Mouse (Mus musculus): ENCODE results near the gene Gak. TPM values are rescaled to one million over a fixed set of nuclear protein-coding genes. Genes with fewer than 3 reads are reported as not detected.

The Gak gene
- 54.9 and 56.9 TPM in 2 replicates for polyA plus RNA-seq (2015; fragmentation: Nextera tagmentation; extraction: Ambion mirVana)

DNA sequence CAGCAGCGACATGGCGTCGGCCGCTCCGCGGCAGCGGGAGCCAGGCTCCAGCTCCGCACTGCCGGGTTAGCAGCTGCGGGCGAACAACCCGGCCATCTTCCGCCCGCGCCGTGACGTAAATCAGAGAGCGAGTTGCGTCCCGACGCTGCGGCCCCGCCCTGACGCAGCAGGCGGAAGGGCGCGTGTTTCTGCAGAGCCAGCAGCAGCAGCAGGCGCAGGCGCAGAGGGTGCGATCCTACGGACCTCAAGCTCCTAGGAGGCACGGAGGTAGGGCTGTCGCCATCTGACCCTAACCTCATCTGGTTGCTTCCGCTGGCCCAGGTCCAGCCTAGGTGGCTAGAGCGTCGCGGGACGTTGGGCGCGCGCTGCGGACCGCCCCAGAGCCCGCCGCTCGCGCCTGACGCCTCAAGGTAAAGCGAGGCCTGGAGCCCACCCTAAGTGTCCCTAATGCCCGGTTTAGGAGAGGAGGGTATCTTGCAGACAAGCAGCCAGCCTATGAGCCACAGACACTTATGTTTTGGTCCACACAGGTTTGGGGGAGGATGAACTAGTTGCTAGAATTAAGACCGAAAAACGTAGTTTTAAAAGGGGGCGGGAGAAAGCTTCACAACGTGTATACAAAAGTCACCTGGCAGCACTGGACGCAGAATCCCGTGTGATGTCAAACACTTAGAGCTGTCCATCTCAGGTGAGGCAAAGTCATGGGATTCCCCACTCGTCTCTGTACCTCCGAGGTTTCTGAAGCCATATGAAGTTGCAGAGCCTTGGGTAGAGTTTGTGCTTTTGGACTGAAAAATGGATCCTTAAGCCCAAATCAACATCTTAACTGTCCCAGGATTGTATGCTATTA, at the start of gene Gak, which contains the start of gene Tmem175:
Gak (minus strand) TSS at position 122 of the 850 bp plus-strand sequence.
Tmem175 (plus strand) TSS at position 137 of the 850 bp plus-strand sequence.
- WGBS = under 1% methylated on average over 58 of the region's 58 CpGs
- H3K4me2 ChIP-seq = peak within 1 kb of the TSS; percentile 85
- no peaks in the 10 kb centered on the region for H3K36me3 ChIP-seq (replicated peaks)
- peak within 1 kb of the TSS; percentile 98 for H3K9ac ChIP-seq
- peak within 1 kb of the TSS; percentile 91 for H3K27ac ChIP-seq
- H3K4me1 ChIP-seq = peaks cover 27% of the 10 kb centered on the region
- no peaks in the 10 kb centered on the region for H3K9me3 ChIP-seq
- ATAC-seq (replicated peaks) = peak; percentile 97
- H3K4me3 ChIP-seq = peak within 1 kb of the TSS; percentile 96
- no peaks in the 10 kb centered on the region for H3K27me3 ChIP-seq (replicated peaks)

DNA sequence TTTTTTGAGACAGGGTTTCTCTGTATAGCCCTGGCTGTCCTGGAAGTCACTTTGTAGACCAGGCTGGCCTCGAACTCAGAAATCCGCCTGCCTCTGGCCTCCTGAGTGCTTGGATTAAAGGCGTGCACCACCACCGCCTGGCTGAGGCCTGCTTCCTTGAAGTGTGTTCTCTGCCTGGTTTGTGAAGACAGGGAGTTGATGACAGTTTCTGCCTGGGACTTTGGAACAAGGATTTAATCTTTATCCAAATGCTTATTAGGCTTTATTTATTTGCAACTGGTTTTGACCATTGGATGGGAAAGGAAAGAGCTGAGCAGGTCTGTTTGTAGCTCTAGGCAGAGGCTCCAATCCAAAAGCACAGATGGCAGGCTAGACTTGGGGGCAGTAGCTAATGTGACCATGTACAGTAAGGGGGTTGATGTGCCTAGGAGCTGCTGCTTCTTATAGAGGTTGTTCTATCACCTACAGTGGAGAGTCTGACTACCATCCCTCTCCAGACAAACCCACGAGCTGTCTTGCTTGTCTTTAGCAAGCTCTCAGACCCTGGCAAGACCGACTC, 48.8 kb upstream of the Gak start:
- Histone ChIP-seq H3K9ac (no peak overlapping the region), H3K9me3 (no peaks in the 10 kb centered on the region), H3K4me3 (no peak overlapping the region), H3K27ac (no peak overlapping the region), H3K27me3 (replicated peaks) (no peaks in the 10 kb centered on the region), H3K4me1 (peaks cover 16% of the 10 kb centered on the region), H3K4me2 (no peak overlapping the region), H3K36me3 (replicated peaks) (no peaks in the 10 kb centered on the region)
- no peak for ATAC-seq (replicated peaks)
- 89% methylated on average over 6 of the region's 6 CpGs for WGBS

DNA sequence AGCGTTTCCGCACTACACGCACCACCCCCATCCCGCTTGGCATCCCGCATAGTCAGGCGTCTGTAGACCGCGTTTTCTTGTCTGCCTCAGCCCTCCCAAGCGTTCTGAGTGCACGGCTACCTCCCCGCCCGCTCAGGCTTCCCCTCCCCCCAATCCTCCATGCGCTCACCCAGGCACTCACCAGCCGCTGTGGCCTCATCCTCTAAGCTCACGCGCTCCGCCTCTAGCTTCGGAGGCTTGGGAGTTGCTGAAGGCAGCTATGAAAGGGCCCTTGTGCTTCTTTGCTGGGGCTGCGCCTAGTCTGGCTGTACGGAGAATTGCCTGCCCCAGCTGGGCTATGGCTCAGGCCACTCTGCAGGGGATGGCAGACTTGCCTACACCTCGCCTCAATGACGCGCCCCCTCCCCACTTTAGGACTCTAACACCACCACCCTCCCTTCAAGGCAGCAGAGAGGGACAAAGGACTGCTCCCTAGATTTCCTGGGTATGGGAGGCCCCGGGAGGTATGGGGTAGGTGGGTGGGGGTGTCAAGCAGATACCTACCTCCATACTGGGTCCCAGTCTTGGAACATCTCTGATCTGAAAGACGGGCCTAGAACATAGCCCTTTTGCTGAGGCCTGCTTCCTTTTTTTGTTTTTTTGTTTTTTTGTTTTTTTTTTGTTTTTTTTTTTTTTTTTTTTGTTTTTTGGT, 48.2 kb upstream of the Gak start:
- peak overlapping the region; percentile 92 for H3K27ac ChIP-seq
- ATAC-seq (replicated peaks) = peak; percentile 92
- H3K4me1 ChIP-seq = peaks cover 16% of the 10 kb centered on the region
- H3K27me3 ChIP-seq (replicated peaks) = no peaks in the 10 kb centered on the region
- WGBS = 2% methylated on average over 25 of the region's 25 CpGs
- peak overlapping the region; percentile 35 for H3K4me3 ChIP-seq
- no peaks in the 10 kb centered on the region for H3K9me3 ChIP-seq
- H3K4me2 ChIP-seq = peak overlapping the region; percentile 65
- H3K36me3 ChIP-seq (replicated peaks) = no peaks in the 10 kb centered on the region
- H3K9ac ChIP-seq = peak overlapping the region; percentile 47

- no peaks in the 10 kb centered on the region for H3K27me3 ChIP-seq (replicated peaks)
- WGBS = 14% methylated on average over 5 of the region's 5 CpGs
- peak overlapping the region; percentile 35 for H3K4me3 ChIP-seq
- peak overlapping the region; percentile 65 for H3K4me2 ChIP-seq
- H3K4me1 ChIP-seq = peaks cover 16% of the 10 kb centered on the region
- peak overlapping the region; percentile 92 for H3K27ac ChIP-seq
- ATAC-seq (replicated peaks) = peak; percentile 79
- no peaks in the 10 kb centered on the region for H3K36me3 ChIP-seq (replicated peaks)
- no peaks in the 10 kb centered on the region for H3K9me3 ChIP-seq
- peak overlapping the region; percentile 47; the same call in 1 of the 2 replicates for H3K9ac ChIP-seq
These were observed 47.4 kb upstream of the Gak start for GRCm38 (mm10) chr5:108676772-108677498.

- H3K27me3 ChIP-seq (replicated peaks) = no peaks in the 10 kb centered on the region
These were observed 45.8 kb upstream of the Gak start, which contains the start of gene Slc26a1 for GRCm38 (mm10) chr5:108675251-108675816. Gene Slc26a1 (minus strand): TSS chr5:108675569.

GRCm38 (mm10) chr5:108674624-108675023, 45.1 kb upstream of the Gak start:
- no peaks in the 10 kb centered on the region; the same call in 1 of the 2 replicates for H3K9me3 ChIP-seq
- no peak overlapping the region for H3K4me2 ChIP-seq
- no peak overlapping the region for H3K27ac ChIP-seq
- 89% methylated on average over 2 of the region's 2 CpGs for WGBS
- no peaks in the 10 kb centered on the region for H3K36me3 ChIP-seq (replicated peaks)
- H3K4me1 ChIP-seq = peaks cover 25% of the 10 kb centered on the region
- no peak overlapping the region for H3K4me3 ChIP-seq
- no peak for ATAC-seq (replicated peaks)
- H3K27me3 ChIP-seq (replicated peaks) = no peaks in the 10 kb centered on the region
- H3K9ac ChIP-seq = no peak overlapping the region

More at GRCm38 (mm10) chr5:108675251-108675816, 45.8 kb upstream of the Gak start, which contains the start of gene Slc26a1:
- no peak within 1 kb of the TSS for H3K4me2 ChIP-seq
- no peak for ATAC-seq (replicated peaks)
- peaks cover 18% of the 10 kb centered on the region for H3K4me1 ChIP-seq
- no peaks in the 10 kb centered on the region for H3K36me3 ChIP-seq (replicated peaks)
- no peak within 1 kb of the TSS for H3K9ac ChIP-seq
- WGBS = 80% methylated on average over 9 of the region's 9 CpGs
- no peaks in the 10 kb centered on the region; the same call in 1 of the 2 replicates for H3K9me3 ChIP-seq
- no peak within 1 kb of the TSS for H3K4me3 ChIP-seq
- H3K27ac ChIP-seq = no peak within 1 kb of the TSS

- Histone ChIP-seq H3K4me2 (no peak overlapping the region), H3K36me3 (replicated peaks) (no peaks in the 10 kb centered on the region), H3K9ac (no peak overlapping the region), H3K4me1 (peaks cover 26% of the 10 kb centered on the region), H3K27me3 (replicated peaks) (no peaks in the 10 kb centered on the region), H3K9me3 (no peaks in the 10 kb centered on the region; the same call in 1 of the 2 replicates), H3K4me3 (no peak overlapping the region), H3K27ac (no peak overlapping the region)
- ATAC-seq (replicated peaks) = no peak
- WGBS = 94% methylated on average over 12 of the region's 12 CpGs
These were observed 42.2 kb upstream of the Gak start for GRCm38 (mm10) chr5:108671757-108672156.

DNA sequence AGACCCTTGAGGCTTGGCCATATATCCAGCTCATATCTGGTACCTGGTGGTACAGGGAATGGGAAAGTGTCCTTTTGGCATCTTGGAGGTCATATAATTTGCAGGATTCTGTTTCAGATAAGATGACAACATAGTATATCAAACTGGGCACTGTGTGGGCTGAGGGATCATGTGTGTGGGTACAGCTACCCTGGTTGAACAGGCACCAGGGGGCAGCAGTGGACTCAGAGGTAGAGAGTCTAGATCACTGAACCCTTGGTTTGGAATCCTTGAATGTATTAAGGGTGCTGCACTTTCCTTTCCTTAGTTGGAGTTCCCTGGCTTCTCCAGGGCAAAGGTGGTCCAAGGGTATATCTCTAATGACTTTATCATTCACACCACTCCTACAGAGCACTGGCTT, 41.2 kb upstream of the Gak start:
- Histone ChIP-seq H3K9me3 (no peaks in the 10 kb centered on the region; the same call in 1 of the 2 replicates), H3K4me3 (no peak overlapping the region), H3K4me1 (peaks cover 22% of the 10 kb centered on the region), H3K36me3 (replicated peaks) (no peaks in the 10 kb centered on the region), H3K4me2 (no peak overlapping the region), H3K9ac (no peak overlapping the region), H3K27me3 (replicated peaks) (no peaks in the 10 kb centered on the region), H3K27ac (no peak overlapping the region)
- ATAC-seq (replicated peaks) = no peak

DNA sequence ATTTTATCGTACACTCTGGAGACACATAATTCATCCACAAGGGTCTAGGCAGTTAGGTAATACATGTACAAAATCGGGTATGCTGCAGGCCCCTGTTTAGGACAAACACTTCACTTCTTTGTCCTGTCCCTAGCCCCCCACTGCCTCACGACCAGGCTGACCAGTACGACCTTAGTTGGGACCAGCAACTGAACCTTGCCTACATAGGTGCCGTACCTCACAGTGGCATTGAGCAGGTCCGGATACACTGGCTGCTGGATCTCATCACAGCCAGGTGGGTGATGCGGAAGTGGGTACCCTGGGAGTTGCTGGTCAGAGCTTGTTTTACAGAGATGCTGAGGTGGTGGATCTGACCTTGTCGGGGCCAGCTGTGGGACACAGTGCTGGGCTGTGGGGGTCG, 40.4 kb upstream of the Gak start:
- Histone ChIP-seq H3K4me3 (0 out of 2 replicates have a peak overlapping the region, but pooled peaks have one; percentile 50), H3K27me3 (replicated peaks) (peaks cover 5% of the 10 kb centered on the region; the same call in 1 of the 2 replicates), H3K4me1 (peaks cover 22% of the 10 kb centered on the region), H3K4me2 (peak overlapping the region; percentile 69), H3K9me3 (no peaks in the 10 kb centered on the region; the same call in 1 of the 2 replicates), H3K9ac (no peak overlapping the region), H3K27ac (peak overlapping the region; percentile 87; the same call in 1 of the 2 replicates), H3K36me3 (replicated peaks) (no peaks in the 10 kb centered on the region)
- WGBS = 83% methylated on average over 9 of the region's 9 CpGs
- ATAC-seq (replicated peaks) = peak; percentile 12; the same call in 1 of the 2 replicates

DNA sequence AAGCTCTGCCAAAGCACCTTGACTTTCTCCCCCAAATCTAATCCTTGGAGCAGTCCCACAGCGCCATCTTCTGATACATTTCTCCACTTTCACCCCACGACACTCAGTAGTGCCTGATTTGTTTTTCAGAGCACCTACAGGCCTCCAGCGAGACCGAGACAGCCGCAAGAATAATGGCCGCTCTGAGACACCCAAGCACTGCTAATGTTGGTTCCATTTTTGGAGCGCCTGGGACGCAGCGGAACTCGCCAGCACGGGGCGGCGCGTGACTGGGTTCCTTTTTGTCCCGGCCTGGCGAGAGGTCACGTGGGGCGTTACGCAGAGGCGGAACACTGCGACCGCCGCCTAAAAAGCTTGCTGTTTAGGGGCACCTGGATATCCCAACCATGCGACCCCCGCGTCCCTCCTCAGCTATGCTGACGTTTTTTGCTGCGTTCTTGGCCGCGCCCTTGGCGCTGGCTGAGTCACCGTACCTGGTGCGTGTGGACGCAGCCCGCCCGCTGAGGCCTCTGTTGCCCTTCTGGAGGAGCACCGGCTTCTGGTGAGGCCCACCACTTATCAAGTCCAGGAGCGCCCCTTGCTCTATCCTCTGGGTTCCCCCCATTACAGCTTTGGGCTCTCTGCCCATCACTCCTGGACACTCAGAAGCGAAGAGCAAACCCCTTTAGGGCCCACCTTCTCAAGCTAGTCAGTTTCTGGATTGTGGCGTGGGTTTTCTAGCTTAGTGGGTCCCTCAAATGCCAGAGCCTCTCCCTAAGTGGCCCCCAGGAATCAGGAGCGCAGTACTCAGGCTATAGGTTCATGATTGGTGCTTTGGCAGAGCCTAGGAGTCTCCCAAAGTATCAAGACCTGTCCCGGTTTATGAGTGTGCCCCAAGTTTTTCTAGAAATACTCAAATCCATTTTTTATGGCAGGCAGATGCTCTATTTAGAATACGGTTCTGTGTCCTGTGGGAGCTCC, 39.7 kb upstream of the Gak start, which contains the start of gene Dgkq:
Dgkq (minus strand) TSS at position 696 of the 960 bp plus-strand sequence.
- no peaks in the 10 kb centered on the region; the same call in 1 of the 2 replicates for H3K9me3 ChIP-seq
- peak within 1 kb of the TSS; percentile 50 for H3K4me3 ChIP-seq
- H3K4me1 ChIP-seq = peaks cover 22% of the 10 kb centered on the region
- peak; percentile 86 for ATAC-seq (replicated peaks)
- WGBS = 6% methylated on average over 43 of the region's 43 CpGs
- peak within 1 kb of the TSS; percentile 64 for H3K9ac ChIP-seq
- peaks cover 6% of the 10 kb centered on the region; the same call in 1 of the 2 replicates for H3K27me3 ChIP-seq (replicated peaks)
- H3K4me2 ChIP-seq = peak within 1 kb of the TSS; percentile 69
- H3K36me3 ChIP-seq (replicated peaks) = no peaks in the 10 kb centered on the region
- H3K27ac ChIP-seq = peak within 1 kb of the TSS; percentile 87

Measured in midbrain, embryonic 15.5 days (tissue).